Mouse (Mus musculus): Measurements from ENCODE around the gene Grm5. TPM values are rescaled to one million over a fixed set of nuclear protein-coding genes. Genes with fewer than 3 reads are reported as not detected.

Grm5 gene
- total RNA-seq (2014; rRNA removed; ENCODE audit: low replicate concordance) (not detected in 2 replicates), polyA plus RNA-seq (2015; fragmentation: Nextera tagmentation; extraction: Ambion mirVana) (not detected in 2 replicates)

DNA sequence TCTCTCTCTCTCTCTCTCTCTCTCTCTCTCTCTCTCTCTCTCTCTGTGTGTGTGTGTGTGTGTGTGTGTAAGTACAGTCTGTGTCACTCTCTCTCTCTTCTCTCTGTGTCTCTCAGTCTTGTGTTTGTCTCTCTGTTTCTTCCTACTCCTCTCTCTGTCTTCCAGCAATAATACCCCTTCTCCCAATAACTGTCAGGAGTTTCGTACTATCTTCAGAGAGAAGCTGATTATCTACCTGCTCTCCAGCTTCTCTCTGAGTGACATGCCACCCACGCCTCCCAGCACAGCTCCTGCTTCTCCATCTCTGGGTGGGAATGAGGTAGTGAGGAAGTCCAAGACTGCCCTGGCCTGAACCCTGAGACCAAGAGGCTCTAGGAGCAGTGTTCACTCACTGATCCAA lies at the start of gene Grm5:
TSS of gene Grm5 (plus strand) at position 301 of the 400 bp plus-strand sequence.
- no peak within 1 kb of the TSS for H3K9ac ChIP-seq (replicated peaks; ENCODE audit: low read depth, low read length)
- WGBS = 14% methylated on average over 2 of the region's 2 CpGs
- no peaks in the 10 kb centered on the region for H3K36me3 ChIP-seq (replicated peaks; ENCODE audit: control insufficient read depth, insufficient read depth, low read length)
- no peak for ATAC-seq (ENCODE audit: insufficient read depth, low read depth)
- no peak within 1 kb of the TSS for H3K4me3 ChIP-seq (ENCODE audit: low read depth, low read length)
- H3K4me1 ChIP-seq (ENCODE audit: control insufficient read depth, insufficient read depth) = no peaks in the 10 kb centered on the region
- no peaks in the 10 kb centered on the region for H3K27me3 ChIP-seq (ENCODE audit: control insufficient read depth, insufficient read depth, low read length)
- DNase-seq (ENCODE audit: low spot score) = no peak
- TF ChIP-seq CTCF (IDR thresholded peaks at IDR 0.05; ENCODE audit: low read depth) (no peak), EP300 (IDR thresholded peaks at IDR 0.05; ENCODE audit: low read depth) (no peak)
- no peak within 1 kb of the TSS for H3K4me2 ChIP-seq (ENCODE audit: low read depth, low read length)
- H3K27ac ChIP-seq (ENCODE audit: low read depth) = no peak within 1 kb of the TSS
- H3K9me3 ChIP-seq (replicated peaks; ENCODE audit: control insufficient read depth, low read length) = no peaks in the 10 kb centered on the region

DNA sequence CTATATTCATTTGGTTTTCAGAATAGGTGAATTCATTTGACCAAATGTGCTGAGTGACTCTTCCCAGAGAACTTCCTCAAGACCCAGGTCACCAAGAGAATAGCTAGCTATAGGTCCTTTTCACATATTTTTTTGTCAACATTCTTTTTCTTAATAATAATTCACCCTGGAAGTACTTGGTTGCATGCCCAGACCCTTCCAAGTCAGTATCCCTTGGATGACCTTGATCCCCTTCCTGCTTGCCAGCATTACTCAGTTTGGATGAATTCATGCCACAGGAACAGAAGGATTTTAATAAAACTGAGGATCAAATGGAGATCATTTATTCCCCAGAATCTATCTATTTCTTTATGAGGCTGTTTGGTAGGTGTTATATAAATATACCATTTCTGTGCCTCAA lies 44.9 kb upstream of the Grm5 start:
- no peaks in the 10 kb centered on the region for H3K4me1 ChIP-seq (ENCODE audit: control insufficient read depth, insufficient read depth)
- no peak overlapping the region for H3K4me3 ChIP-seq (ENCODE audit: low read depth, low read length)
- DNase-seq (ENCODE audit: low spot score) = no peak

DNA sequence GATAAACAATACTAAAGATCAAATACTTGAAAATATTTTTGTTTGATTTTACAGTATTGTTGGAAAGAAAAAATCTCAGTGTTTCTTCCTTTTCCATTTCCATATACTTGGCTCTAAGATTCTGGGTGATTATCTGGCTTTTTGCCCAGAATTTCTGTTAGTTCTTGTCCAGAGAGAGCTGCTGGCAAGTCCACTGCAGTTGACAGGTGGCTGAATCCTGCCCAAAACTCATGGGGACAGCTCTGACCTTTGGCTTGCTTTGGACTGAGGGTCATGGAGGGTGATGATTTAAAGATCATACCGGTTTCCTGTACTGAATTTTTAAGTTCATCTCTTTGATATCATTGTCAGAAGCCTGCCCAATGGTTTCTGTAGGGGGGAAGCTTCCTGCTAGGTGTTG lies 18.7 kb upstream of the Grm5 start:
- Histone ChIP-seq H3K36me3 (replicated peaks; ENCODE audit: control insufficient read depth, insufficient read depth, low read length) (no peaks in the 10 kb centered on the region), H3K27ac (ENCODE audit: low read depth) (no peak overlapping the region), H3K4me2 (ENCODE audit: low read depth, low read length) (no peak overlapping the region), H3K4me3 (ENCODE audit: low read depth, low read length) (no peak overlapping the region), H3K9ac (replicated peaks; ENCODE audit: low read depth, low read length) (no peak overlapping the region), H3K4me1 (ENCODE audit: control insufficient read depth, insufficient read depth) (no peaks in the 10 kb centered on the region), H3K9me3 (replicated peaks; ENCODE audit: control insufficient read depth, low read length) (no peaks in the 10 kb centered on the region), H3K27me3 (ENCODE audit: control insufficient read depth, insufficient read depth, low read length) (no peaks in the 10 kb centered on the region)
- WGBS = 32% methylated on average over 1 of the region's 1 CpGs
- ATAC-seq (ENCODE audit: insufficient read depth, low read depth) (no peak), DNase-seq (ENCODE audit: low spot score) (no peak)
- TF ChIP-seq CTCF (IDR thresholded peaks at IDR 0.05; ENCODE audit: low read depth) (no peak), EP300 (IDR thresholded peaks at IDR 0.05; ENCODE audit: low read depth) (no peak)

More for the DNA sequence above, 44.9 kb upstream of the Grm5 start:
- Histone ChIP-seq H3K4me2 (ENCODE audit: low read depth, low read length) (no peak overlapping the region), H3K36me3 (replicated peaks; ENCODE audit: control insufficient read depth, insufficient read depth, low read length) (no peaks in the 10 kb centered on the region), H3K27ac (ENCODE audit: low read depth) (no peak overlapping the region), H3K9ac (replicated peaks; ENCODE audit: low read depth, low read length) (no peak overlapping the region), H3K9me3 (replicated peaks; ENCODE audit: control insufficient read depth, low read length) (no peaks in the 10 kb centered on the region), H3K27me3 (ENCODE audit: control insufficient read depth, insufficient read depth, low read length) (no peaks in the 10 kb centered on the region)
- TF ChIP-seq CTCF (IDR thresholded peaks at IDR 0.05; ENCODE audit: low read depth) (no peak), EP300 (IDR thresholded peaks at IDR 0.05; ENCODE audit: low read depth) (no peak)
- ATAC-seq (ENCODE audit: insufficient read depth, low read depth) = no peak

DNA sequence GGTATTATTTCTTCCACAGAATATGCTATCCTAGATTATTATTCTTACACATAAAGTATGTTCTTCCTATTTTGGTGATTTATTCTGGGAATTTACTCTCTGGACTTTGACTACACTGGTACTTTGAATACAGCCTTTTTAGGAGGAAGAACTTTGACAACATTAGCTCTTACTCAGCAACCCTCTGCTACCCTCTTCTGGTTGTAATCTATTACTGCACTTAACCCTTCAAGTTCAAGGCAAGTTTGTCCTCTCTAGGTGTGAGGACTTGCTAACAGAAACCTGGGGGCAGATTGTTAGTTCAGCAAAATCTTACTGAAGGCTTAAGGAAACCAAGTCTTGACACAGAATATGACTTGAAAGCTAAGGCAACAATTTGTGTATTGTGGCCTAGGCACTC lies 17.5 kb upstream of the Grm5 start:
- Histone ChIP-seq H3K4me3 (ENCODE audit: low read depth, low read length) (no peak overlapping the region), H3K9ac (replicated peaks; ENCODE audit: low read depth, low read length) (no peak overlapping the region), H3K4me2 (ENCODE audit: low read depth, low read length) (no peak overlapping the region), H3K27me3 (ENCODE audit: control insufficient read depth, insufficient read depth, low read length) (no peaks in the 10 kb centered on the region), H3K9me3 (replicated peaks; ENCODE audit: control insufficient read depth, low read length) (no peaks in the 10 kb centered on the region), H3K27ac (ENCODE audit: low read depth) (no peak overlapping the region), H3K4me1 (ENCODE audit: control insufficient read depth, insufficient read depth) (no peaks in the 10 kb centered on the region), H3K36me3 (replicated peaks; ENCODE audit: control insufficient read depth, insufficient read depth, low read length) (no peaks in the 10 kb centered on the region)
- no peak for DNase-seq (ENCODE audit: low spot score)
- TF ChIP-seq EP300 (IDR thresholded peaks at IDR 0.05; ENCODE audit: low read depth) (no peak), CTCF (IDR thresholded peaks at IDR 0.05; ENCODE audit: low read depth) (peak; percentile 58)
- ATAC-seq (ENCODE audit: insufficient read depth, low read depth) = no peak

DNA sequence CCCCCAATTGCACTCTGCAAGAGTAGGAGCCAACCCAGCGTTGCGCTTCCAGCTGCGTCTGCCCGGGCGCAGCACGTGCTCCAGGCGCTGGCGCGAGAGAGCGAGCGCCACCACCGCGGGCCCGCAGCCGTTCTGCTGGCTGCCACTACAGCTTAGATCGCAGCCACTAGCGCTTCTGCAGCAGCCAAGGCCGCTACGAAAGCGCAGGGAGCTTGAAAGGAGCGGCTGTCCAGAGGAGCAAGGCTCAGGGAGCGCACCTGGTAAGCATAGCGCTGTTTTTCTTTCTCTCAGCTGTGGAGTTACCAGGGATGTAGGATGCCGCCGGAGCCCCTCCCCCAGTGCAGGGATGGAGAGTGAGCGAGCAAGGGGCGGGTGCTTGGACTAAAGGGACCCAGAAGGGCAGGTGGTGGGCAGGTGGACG lies 323 bp downstream of the Grm5 start:
- no peak for DNase-seq (ENCODE audit: low spot score)
- ATAC-seq (ENCODE audit: insufficient read depth, low read depth) = no peak
- H3K9me3 ChIP-seq (replicated peaks; ENCODE audit: control insufficient read depth, low read length) = no peaks in the 10 kb centered on the region
- no peaks in the 10 kb centered on the region for H3K27me3 ChIP-seq (ENCODE audit: control insufficient read depth, insufficient read depth, low read length)
- H3K36me3 ChIP-seq (replicated peaks; ENCODE audit: control insufficient read depth, insufficient read depth, low read length) = no peaks in the 10 kb centered on the region
- no peak overlapping the region for H3K9ac ChIP-seq (replicated peaks; ENCODE audit: low read depth, low read length)
- no peaks in the 10 kb centered on the region for H3K4me1 ChIP-seq (ENCODE audit: control insufficient read depth, insufficient read depth)
- no peak overlapping the region for H3K4me2 ChIP-seq (ENCODE audit: low read depth, low read length)
- H3K27ac ChIP-seq (ENCODE audit: low read depth) = no peak overlapping the region
- 3% methylated on average over 28 of the region's 28 CpGs for WGBS
- H3K4me3 ChIP-seq (ENCODE audit: low read depth, low read length) = no peak overlapping the region
- TF ChIP-seq CTCF (IDR thresholded peaks at IDR 0.05; ENCODE audit: low read depth) = no peak
- no peak for TF ChIP-seq EP300 (IDR thresholded peaks at IDR 0.05; ENCODE audit: low read depth)

DNA sequence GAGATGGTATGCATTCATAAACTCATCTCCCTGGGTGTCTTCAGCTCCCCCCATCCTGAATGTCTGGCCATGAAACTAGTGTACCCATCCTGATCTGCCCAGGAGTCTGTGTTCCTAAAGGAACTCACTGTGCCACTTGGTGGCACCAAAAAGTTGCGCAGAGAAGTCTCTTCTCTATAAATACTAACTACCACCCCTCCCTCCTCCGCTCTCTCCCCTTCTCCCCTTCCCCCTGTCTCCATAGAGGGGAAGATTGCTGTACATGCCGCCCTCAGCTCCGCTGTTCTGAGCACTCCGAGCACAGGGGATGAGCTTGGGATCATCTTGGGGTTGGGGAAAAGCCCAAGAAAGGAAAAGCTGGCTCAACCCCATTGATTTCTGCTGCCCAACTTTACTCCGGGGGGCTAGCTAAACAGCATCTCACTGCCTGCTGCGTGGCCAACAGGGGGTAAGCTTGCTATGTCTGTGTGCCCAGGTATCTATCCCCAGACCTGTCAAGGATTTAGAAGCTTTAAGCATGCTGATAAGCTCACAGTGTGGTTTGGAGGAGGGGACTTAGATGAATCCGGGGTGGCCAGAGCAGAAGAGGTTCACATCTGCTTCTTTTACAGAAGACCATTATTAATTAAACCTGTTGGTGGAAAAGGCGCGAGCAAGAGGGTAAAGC lies 2.4 kb downstream of the Grm5 start:
- WGBS = 8% methylated on average over 10 of the region's 10 CpGs
- Histone ChIP-seq H3K27me3 (ENCODE audit: control insufficient read depth, insufficient read depth, low read length) (no peaks in the 10 kb centered on the region), H3K4me1 (ENCODE audit: control insufficient read depth, insufficient read depth) (no peaks in the 10 kb centered on the region), H3K4me3 (ENCODE audit: low read depth, low read length) (no peak overlapping the region), H3K9me3 (replicated peaks; ENCODE audit: control insufficient read depth, low read length) (no peaks in the 10 kb centered on the region), H3K4me2 (ENCODE audit: low read depth, low read length) (no peak overlapping the region), H3K9ac (replicated peaks; ENCODE audit: low read depth, low read length) (no peak overlapping the region), H3K36me3 (replicated peaks; ENCODE audit: control insufficient read depth, insufficient read depth, low read length) (no peaks in the 10 kb centered on the region), H3K27ac (ENCODE audit: low read depth) (no peak overlapping the region)
- no peak for DNase-seq (ENCODE audit: low spot score)
- no peak for TF ChIP-seq EP300 (IDR thresholded peaks at IDR 0.05; ENCODE audit: low read depth)
- TF ChIP-seq CTCF (IDR thresholded peaks at IDR 0.05; ENCODE audit: low read depth) = no peak
- ATAC-seq (ENCODE audit: insufficient read depth, low read depth) = no peak
